ENCODE assay signal across 9 mouse cellular contexts in the genomic region with DNA sequence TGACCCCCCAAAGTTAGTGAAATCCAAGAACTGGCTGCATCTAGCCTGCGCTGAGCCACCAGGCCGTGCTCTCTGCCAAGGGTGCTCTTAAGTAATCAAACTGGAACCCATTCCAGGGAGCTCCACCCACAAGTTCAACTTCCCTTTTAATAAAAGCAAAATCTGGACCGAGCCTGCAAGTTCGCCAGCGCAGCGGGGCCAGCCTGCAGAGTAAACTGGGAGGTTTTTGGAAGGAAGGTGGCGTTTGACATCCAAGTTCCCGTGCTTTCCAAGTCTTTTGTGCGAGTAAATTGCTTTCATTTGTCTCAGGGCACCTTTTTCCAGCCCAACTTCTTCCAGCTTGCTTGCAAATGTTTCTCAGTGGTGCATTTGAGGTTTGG. TPM values are rescaled to one million over a fixed set of nuclear protein-coding genes. Genes with fewer than 3 reads are reported as not detected.
DNase-seq lines count a peak whose midpoint lies in the region; ATAC-seq lines count a peak whose summit lies in the region.
"Had no signal": no experiment of that assay in that cellular context is flagged by ENCODE, and none has a peak within 500 bp of the region (broad histone marks: within the 10 kb centered on the region; RNA-seq: fewer than 3 reads in every experiment).

No protein-coding gene starts in this region.

- no peak overlapping the region for H3K4me3 ChIP-seq in embryonic facial prominence, embryonic 11.5 days (ENCODE audit: low read depth, low read length)
- H3K4me3 ChIP-seq in heart, embryonic 16.5 days (ENCODE audit: low read length), result no peak overlapping the region
- H3K4me3 ChIP-seq: neural tube, embryonic 13.5 days had no signal

- no peak for ATAC-seq in embryonic facial prominence, embryonic 11.5 days (replicated peaks; ENCODE audit: insufficient number of reproducible peaks, low FRiP score, low TSS enrichment, low read depth)
- no peak for ATAC-seq in heart, embryonic 16.5 days (replicated peaks; ENCODE audit: extremely low read depth, insufficient read depth, low FRiP score)
- peak; percentile 50; the same call in 1 of the 2 replicates for ATAC-seq in megakaryocyte progenitor cell, adult 5-6 weeks (replicated peaks; ENCODE audit: poor library complexity)
- ATAC-seq in erythroid progenitor cell, adult 5-6 weeks (replicated peaks; ENCODE audit: low FRiP score, poor library complexity, severe bottlenecking), result no peak

- DNase-seq in layer of hippocampus, adult 11-12 months (ENCODE audit: low spot score), result peak; percentile 50
- DNase-seq in layer of hippocampus, adult 9-10 months (ENCODE audit: low spot score), result no peak
- peak; percentile 43 for DNase-seq in embryonic facial prominence, embryonic 11.5 days (ENCODE audit: low spot score)
- DNase-seq in layer of hippocampus, postnatal 10 days (ENCODE audit: low spot score in 2 of 2), result peak; percentile 46 to 55
- no peak for DNase-seq in cerebellum, adult 18-20 months

- peaks cover 6% of the 10 kb centered on the region for H3K4me1 ChIP-seq in embryonic facial prominence, embryonic 11.5 days (ENCODE audit: control insufficient read depth, insufficient read depth, low read length)
- H3K4me1 ChIP-seq in heart, embryonic 16.5 days (ENCODE audit: control insufficient read depth, insufficient read depth, low read length), result no peaks in the 10 kb centered on the region
- H3K4me1 ChIP-seq: neural tube, embryonic 13.5 days had no signal

- WGBS in embryonic facial prominence, embryonic 11.5 days, result 40% methylated on average over 9 of the region's 9 CpGs
- 55% methylated on average over 9 of the region's 9 CpGs for WGBS in heart, embryonic 16.5 days

- H3K27ac ChIP-seq in embryonic facial prominence, embryonic 11.5 days (replicated peaks; ENCODE audit: low read depth, low read length), result peak overlapping the region; percentile 3; the same call in 1 of the 2 replicates
- peak overlapping the region; percentile 29; the same call in 1 of the 2 replicates for H3K27ac ChIP-seq in heart, embryonic 16.5 days (ENCODE audit: low read length)
- H3K27ac ChIP-seq: neural tube, embryonic 13.5 days had no signal

- no peaks in the 10 kb centered on the region for H3K9me3 ChIP-seq in embryonic facial prominence, embryonic 11.5 days (replicated peaks; ENCODE audit: control insufficient read depth, low read length)
- H3K9me3 ChIP-seq in heart, embryonic 16.5 days (replicated peaks; ENCODE audit: control insufficient read depth, low read length), result no peaks in the 10 kb centered on the region
- H3K9me3 ChIP-seq: neural tube, embryonic 13.5 days had no signal

- H3K4me2 ChIP-seq in embryonic facial prominence, embryonic 11.5 days (ENCODE audit: low read depth, low read length), result no peak overlapping the region; the same call in 1 of the 2 replicates
- 0 out of 2 replicates have a peak overlapping the region, but pooled peaks have one; percentile 20 for H3K4me2 ChIP-seq in heart, embryonic 16.5 days (ENCODE audit: low read depth, low read length)
- H3K4me2 ChIP-seq: neural tube, embryonic 13.5 days had no signal

- no peaks in the 10 kb centered on the region for H3K36me3 ChIP-seq in embryonic facial prominence, embryonic 11.5 days (replicated peaks; ENCODE audit: control insufficient read depth, insufficient read depth, low read depth, low read length)
- no peaks in the 10 kb centered on the region for H3K36me3 ChIP-seq in heart, embryonic 16.5 days (ENCODE audit: control insufficient read depth, insufficient read depth)
- H3K36me3 ChIP-seq: neural tube, embryonic 13.5 days had no signal

- no peaks in the 10 kb centered on the region for H3K27me3 ChIP-seq in embryonic facial prominence, embryonic 11.5 days (ENCODE audit: control insufficient read depth, insufficient read depth, low read length)
- no peaks in the 10 kb centered on the region for H3K27me3 ChIP-seq in heart, embryonic 16.5 days (ENCODE audit: control insufficient read depth, insufficient read depth, low read length)
- H3K27me3 ChIP-seq: neural tube, embryonic 13.5 days had no signal

- no peak overlapping the region for H3K9ac ChIP-seq in embryonic facial prominence, embryonic 11.5 days (replicated peaks; ENCODE audit: low read length)
- H3K9ac ChIP-seq in heart, embryonic 16.5 days (ENCODE audit: low read length), result no peak overlapping the region
- H3K9ac ChIP-seq: neural tube, embryonic 13.5 days had no signal

RNA-seq across cellular contexts. Expression of gene Gxylt2, which starts 27.5 kb away (rescaled TPM):
- polyA plus RNA-seq in embryonic facial prominence, embryonic 11.5 days (2014; fragmentation: Nextera tagmentation; extraction: Ambion mirVana), result 6.6 and 6.9 TPM in 2 replicates
- polyA plus RNA-seq in heart, embryonic 16.5 days (2015; fragmentation: Nextera tagmentation; extraction: Ambion mirVana), result 3.4 and 3.6 TPM in 2 replicates
- 1 to 10 TPM; 2.7 TPM for total RNA-seq in layer of hippocampus, postnatal 10 days (2021)
- not detected in 2 replicates for total RNA-seq in megakaryocyte progenitor cell, adult 5-6 weeks (2015)
- total RNA-seq in megakaryocyte progenitor cell, adult 5-6 weeks (2017), result not detected in 2 replicates
- not detected in 2 replicates for total RNA-seq in erythroid progenitor cell, adult 5-6 weeks (2015; ENCODE audit: low replicate concordance)
- total RNA-seq in erythroid progenitor cell, adult 5-6 weeks (2017; ENCODE audit: low replicate concordance), result not detected in 2 replicates

Comparison
In these comparisons a context has a peak if more than half of its experiments do, and no peak if none do; other contexts are left out.
1. DNase-seq: peak in layer of hippocampus, adult 11-12 months (single experiment), embryonic facial prominence, embryonic 11.5 days (single experiment) and layer of hippocampus, postnatal 10 days (2 of 2); none in layer of hippocampus, adult 9-10 months (single experiment) and cerebellum, adult 18-20 months (0 of 2).